Mouse (Mus musculus): ENCODE results near the gene 1700003F12Rik. TPM values are rescaled to one million over a fixed set of nuclear protein-coding genes. Genes with fewer than 3 reads are reported as not detected.
A peak's percentile ranks its signal among the peaks of the same experiment; 100 is the strongest.

1700003F12Rik gene
- polyA plus RNA-seq, 1 experiment: not detected

DNA sequence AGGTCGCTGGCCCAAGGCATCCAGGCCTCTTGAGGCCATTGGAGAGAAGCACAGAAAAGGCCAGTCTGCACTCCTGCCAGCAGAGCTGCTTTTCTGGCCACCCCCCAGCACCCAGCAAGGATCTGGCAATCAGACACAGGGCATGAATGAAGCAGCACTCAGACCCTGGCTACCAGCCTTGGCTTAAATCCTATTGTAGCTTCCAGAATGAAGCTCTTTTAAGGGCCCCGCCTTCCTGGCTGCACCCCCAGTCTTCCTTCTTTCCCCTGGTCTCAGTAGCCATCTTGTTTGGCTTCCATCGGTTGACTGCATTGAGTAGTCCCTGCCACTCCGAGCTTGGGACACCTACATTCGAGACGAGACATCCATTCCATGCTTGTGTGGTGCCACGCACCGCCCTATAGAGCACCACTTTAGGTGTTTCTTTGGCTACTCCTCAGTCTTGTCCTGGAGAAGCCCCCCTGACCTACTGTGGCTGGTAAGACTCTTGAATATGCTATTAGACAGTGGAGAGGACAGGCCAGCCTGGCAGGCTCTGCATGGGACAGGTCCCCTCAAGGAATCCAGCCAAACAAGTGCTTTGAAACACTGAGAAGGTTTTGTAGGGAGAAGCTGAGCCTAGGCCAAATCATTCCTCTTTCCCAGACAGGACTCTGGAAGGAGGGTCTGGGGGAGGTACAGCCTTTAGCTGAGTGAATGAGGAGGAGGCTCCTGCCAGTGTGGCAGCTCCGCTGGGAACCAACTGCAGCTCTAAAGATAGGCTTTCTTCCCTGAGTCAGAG is 3.1 kb upstream of the 1700003F12Rik start:
- Histone ChIP-seq H3K27ac (ENCODE audit: insufficient read depth, low read length) (no peak overlapping the region), H3K4me1 (ENCODE audit: control insufficient read depth, insufficient read depth, low read length) (no peaks in the 10 kb centered on the region), H3K4me3 (ENCODE audit: insufficient read depth, low read length) (no peak overlapping the region)
- TF ChIP-seq CTCF (IDR thresholded peaks at IDR 0.05; ENCODE audit: borderline replicate concordance, insufficient read depth, low read length): no peak
- no peak for TF ChIP-seq POLR2A (IDR thresholded peaks at IDR 0.05; ENCODE audit: low read depth, low read length)

DNA sequence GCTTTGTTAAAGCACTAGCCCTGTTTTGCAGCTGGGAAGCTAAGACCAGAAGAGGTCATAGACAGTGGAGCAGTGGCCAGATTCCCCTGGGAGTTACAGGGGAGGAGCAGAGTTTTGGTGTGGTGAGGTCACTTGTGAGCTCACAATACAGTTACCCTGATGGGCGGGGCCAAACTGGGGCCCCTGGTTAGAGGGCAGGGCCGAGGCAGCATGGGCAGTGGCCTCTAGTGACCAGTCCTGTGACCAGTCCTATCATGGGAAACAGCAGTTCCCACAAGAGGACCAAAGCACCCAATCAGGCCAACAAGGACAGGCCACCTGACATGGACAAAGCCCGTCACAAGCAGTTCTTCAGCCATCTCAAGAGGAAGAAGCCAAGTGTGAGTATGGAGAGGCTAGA is 1.8 kb downstream of the 1700003F12Rik start:
- H3K4me3 ChIP-seq (ENCODE audit: insufficient read depth, low read length): no peak overlapping the region

DNA sequence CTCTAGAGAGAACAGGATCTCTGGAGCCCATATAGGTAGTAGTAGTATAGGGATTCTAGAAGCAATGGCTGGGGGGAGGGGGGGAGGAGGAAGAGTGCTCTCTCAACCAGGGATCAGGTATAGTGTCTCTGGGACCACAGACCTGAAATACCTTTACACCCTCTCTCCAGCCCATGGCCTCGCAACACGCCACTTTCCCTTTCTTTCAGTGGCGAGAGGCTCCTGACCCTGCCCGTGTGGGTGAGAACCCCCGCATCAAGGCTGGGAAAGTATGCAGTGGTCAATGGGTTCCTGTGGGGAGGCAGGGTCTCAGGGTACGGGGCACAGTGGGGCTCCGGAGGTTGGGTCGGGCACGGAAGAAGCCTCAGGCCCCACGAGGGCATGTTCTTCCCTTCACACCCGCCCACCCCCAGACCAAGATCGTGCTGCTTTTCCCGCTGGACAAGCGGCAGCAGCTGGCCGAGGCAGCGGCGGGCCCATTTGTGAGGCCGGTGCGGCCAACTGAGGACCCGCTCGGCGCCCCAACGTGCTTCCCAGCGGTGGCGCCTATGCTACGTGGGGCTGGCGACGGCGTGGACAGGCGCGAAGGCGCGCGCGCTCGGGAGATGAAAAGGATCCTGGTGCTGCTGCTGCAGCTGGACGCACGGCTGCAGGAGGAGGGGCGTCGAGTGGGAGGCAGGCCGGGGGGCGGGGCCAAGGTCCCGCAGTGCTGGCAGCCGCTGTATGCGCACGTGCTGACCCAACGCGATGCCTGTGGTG is 2.4 kb downstream of the 1700003F12Rik start:
- Histone ChIP-seq H3K27ac (ENCODE audit: insufficient read depth, low read length) (no peak overlapping the region), H3K4me3 (ENCODE audit: insufficient read depth, low read length) (0 out of 2 replicates have a peak overlapping the region, but pooled peaks have one; percentile 8), H3K4me1 (ENCODE audit: control insufficient read depth, insufficient read depth, low read length) (no peaks in the 10 kb centered on the region)
- TF ChIP-seq POLR2A (IDR thresholded peaks at IDR 0.05; ENCODE audit: low read depth, low read length): peak; percentile 49
- no peak for TF ChIP-seq CTCF (IDR thresholded peaks at IDR 0.05; ENCODE audit: borderline replicate concordance, insufficient read depth, low read length)

More for the DNA sequence above, 1.8 kb downstream of the 1700003F12Rik start:
- H3K4me1 ChIP-seq (ENCODE audit: control insufficient read depth, insufficient read depth, low read length): no peaks in the 10 kb centered on the region
- TF ChIP-seq CTCF (IDR thresholded peaks at IDR 0.05; ENCODE audit: borderline replicate concordance, insufficient read depth, low read length): no peak
- no peak for TF ChIP-seq POLR2A (IDR thresholded peaks at IDR 0.05; ENCODE audit: low read depth, low read length)
- H3K27ac ChIP-seq (ENCODE audit: insufficient read depth, low read length): no peak overlapping the region

DNA sequence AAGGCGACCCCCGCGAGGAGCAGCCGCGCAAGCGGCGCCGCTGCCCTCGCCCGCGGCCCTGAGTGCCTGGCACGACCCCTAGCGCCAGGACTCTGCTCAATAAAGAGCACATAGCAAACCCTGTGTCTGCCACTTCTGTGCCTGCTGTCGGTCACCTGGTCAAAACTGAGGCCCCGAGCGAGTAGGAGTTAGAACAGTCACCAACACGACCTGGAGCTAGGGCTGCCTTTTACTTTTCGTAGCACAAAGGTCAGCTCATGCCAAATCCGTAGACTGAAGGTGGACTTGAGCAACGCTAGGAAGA is 3.0 kb downstream of the 1700003F12Rik start:
- no peak overlapping the region for H3K27ac ChIP-seq (ENCODE audit: insufficient read depth, low read length)
- no peaks in the 10 kb centered on the region for H3K4me1 ChIP-seq (ENCODE audit: control insufficient read depth, insufficient read depth, low read length)
- H3K4me3 ChIP-seq (ENCODE audit: insufficient read depth, low read length): no peak overlapping the region
- TF ChIP-seq CTCF (IDR thresholded peaks at IDR 0.05; ENCODE audit: borderline replicate concordance, insufficient read depth, low read length) (no peak), POLR2A (IDR thresholded peaks at IDR 0.05; ENCODE audit: low read depth, low read length) (no peak)

DNA sequence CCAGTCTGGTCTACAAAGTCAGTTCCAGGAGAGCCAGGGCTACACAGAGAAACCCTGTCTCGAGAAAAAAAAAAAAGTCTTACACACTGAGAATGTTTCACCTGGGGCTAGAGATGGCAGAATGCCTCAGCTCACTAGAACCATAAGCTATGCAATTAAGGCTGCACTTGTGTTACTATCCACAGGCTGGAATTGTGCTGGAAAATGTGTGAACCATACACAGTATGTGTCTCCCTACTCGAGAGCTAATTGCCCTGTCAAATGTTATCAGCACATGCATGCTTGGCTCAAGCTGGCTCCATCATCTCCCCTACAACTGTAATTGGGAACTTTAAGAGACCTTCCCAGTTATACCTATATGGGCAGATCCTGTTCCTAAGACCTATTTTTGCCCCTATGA is 4.1 kb downstream of the 1700003F12Rik start:
- TF ChIP-seq POLR2A (IDR thresholded peaks at IDR 0.05; ENCODE audit: low read depth, low read length): no peak
- TF ChIP-seq CTCF (IDR thresholded peaks at IDR 0.05; ENCODE audit: borderline replicate concordance, insufficient read depth, low read length): no peak
- Histone ChIP-seq H3K4me3 (ENCODE audit: insufficient read depth, low read length) (no peak overlapping the region), H3K4me1 (ENCODE audit: control insufficient read depth, insufficient read depth, low read length) (no peaks in the 10 kb centered on the region), H3K27ac (ENCODE audit: insufficient read depth, low read length) (no peak overlapping the region)

DNA sequence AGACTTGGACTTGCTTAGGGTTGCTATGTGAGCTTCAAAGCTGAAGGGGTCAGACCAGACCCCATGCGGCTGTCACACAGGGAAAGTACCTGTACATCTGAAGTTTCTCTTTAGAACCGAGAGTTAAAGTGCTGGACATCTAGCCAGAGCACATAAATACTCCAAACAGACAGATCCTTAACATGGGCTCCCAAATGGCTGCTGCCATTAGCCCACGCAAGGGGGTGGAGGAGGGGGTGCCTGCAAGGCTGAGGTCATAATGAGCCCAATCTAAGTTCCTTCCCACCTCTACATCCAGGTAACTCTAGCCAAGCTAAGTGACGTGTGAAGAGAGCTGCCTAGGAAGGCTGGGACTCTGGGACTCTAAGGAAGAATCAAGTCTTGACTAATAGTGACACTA is 4.6 kb downstream of the 1700003F12Rik start, which contains the start of gene Actl10:
Gene Actl10, plus strand, starts transcription at position 301 of the 400 bp plus-strand sequence.
- Histone ChIP-seq H3K4me3 (ENCODE audit: insufficient read depth, low read length) (no peak within 1 kb of the TSS), H3K4me1 (ENCODE audit: control insufficient read depth, insufficient read depth, low read length) (no peaks in the 10 kb centered on the region), H3K27ac (ENCODE audit: insufficient read depth, low read length) (no peak within 1 kb of the TSS)
- TF ChIP-seq CTCF (IDR thresholded peaks at IDR 0.05; ENCODE audit: borderline replicate concordance, insufficient read depth, low read length) (no peak), POLR2A (IDR thresholded peaks at IDR 0.05; ENCODE audit: low read depth, low read length) (no peak)

DNA sequence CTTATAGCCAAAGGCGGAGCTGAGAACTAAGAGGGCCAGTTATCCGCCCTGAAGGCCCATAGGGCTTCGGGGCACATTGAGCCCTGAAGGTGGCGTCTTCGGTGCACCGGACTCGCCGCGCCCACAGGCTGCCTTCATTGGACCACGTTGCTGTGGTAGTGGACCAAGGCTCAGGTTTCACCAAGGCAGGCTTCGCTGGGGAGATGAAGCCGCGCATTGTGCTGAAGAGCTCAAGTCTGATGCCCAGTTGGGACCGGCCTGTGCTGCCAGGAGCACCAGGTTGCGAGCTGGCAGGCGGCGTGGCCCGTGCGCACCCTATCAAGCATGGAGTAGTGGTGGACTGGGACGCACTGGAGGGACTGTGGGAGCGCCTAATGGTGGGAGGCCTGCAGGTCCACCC is 5.0 kb downstream of the 1700003F12Rik start:
- Histone ChIP-seq H3K27ac (ENCODE audit: insufficient read depth, low read length) (no peak overlapping the region), H3K4me3 (ENCODE audit: insufficient read depth, low read length) (no peak overlapping the region), H3K4me1 (ENCODE audit: control insufficient read depth, insufficient read depth, low read length) (no peaks in the 10 kb centered on the region)
- TF ChIP-seq CTCF (IDR thresholded peaks at IDR 0.05; ENCODE audit: borderline replicate concordance, insufficient read depth, low read length): no peak
- no peak for TF ChIP-seq POLR2A (IDR thresholded peaks at IDR 0.05; ENCODE audit: low read depth, low read length)

DNA sequence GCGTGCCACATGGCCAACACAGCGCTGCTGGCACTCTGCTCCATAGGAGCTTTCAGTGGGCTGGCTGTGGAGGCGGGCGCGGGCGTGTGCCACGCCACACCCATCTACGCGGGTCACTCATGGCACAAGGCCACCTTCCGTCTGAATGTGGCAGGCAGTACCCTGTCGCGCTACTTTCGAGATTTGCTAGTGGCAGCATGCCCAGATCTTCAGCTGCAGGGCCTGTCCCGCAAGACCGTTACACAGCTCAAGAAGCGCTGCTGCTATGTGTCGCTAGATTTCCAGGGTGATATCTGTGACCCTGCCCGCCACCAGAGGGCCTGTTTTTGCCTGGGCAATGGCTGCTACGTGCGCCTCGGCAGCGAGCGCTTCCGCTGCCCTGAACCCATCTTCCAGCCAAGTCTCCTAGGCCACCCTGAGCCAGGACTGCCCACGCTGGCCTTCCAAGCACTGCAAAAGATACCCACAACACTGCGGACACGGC is 5.6 kb downstream of the 1700003F12Rik start:
- Histone ChIP-seq H3K27ac (ENCODE audit: insufficient read depth, low read length) (no peak overlapping the region), H3K4me1 (ENCODE audit: control insufficient read depth, insufficient read depth, low read length) (no peaks in the 10 kb centered on the region), H3K4me3 (ENCODE audit: insufficient read depth, low read length) (no peak overlapping the region)
- TF ChIP-seq POLR2A (IDR thresholded peaks at IDR 0.05; ENCODE audit: low read depth, low read length): no peak
- TF ChIP-seq CTCF (IDR thresholded peaks at IDR 0.05; ENCODE audit: borderline replicate concordance, insufficient read depth, low read length): peak; percentile 48; the same call in 1 of the 2 replicates

DNA sequence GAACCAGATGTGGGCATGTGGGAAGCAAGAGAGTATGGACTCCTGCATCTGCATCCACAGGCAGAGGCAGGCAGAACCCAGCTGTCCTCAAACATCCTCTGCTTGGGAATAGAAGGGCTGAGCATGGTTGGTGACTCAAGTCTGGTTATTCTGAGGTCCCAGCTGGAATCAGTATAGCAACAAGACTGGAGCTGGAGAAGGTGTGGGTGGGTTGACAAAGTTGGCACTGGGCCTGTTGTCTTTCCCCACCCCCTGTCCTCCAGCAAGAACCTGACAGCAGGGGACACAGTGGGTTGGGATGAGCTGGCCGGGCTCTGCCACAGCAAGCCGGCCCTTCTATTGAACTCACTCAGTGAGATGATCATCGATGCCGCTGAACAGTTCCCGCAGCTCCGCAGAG is 8.3 kb downstream of the 1700003F12Rik start:
- TF ChIP-seq POLR2A (IDR thresholded peaks at IDR 0.05; ENCODE audit: low read depth, low read length) (no peak), CTCF (IDR thresholded peaks at IDR 0.05; ENCODE audit: borderline replicate concordance, insufficient read depth, low read length) (no peak)
- no peaks in the 10 kb centered on the region for H3K4me1 ChIP-seq (ENCODE audit: control insufficient read depth, insufficient read depth, low read length)
- no peak overlapping the region for H3K4me3 ChIP-seq (ENCODE audit: insufficient read depth, low read length)
- no peak overlapping the region for H3K27ac ChIP-seq (ENCODE audit: insufficient read depth, low read length)

All from embryonic fibroblast, embryonic 13.5 days (primary cell).